Mouse (Mus musculus): ENCODE results near the gene Snx10. TPM values are rescaled to one million over a fixed set of nuclear protein-coding genes. Genes with fewer than 3 reads are reported as not detected.

The Snx10 gene
- polyA plus RNA-seq, 1 experiment from 2014 or later: 16.3 TPM

DNA sequence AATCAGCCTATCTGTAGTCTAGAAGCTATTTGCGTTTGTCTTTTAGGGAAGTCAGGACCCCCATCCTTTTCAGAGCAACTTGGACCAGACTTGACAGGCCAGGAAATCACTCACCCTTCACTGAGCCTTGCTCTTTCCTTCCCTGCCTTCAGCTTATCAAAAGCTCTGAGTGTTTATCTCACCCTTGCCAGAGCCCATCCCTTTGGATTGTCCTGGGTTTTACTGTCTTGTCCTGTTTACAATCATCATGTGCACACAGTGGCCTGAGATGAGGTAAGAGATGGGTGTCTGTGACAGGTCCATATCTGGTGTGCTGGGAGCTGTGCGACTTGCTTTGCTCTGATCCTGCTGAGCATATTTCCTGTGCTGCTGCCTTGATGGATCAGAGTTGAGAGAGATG lies 106.5 kb downstream of the Snx10 start:
- 39% methylated on average over 2 of the region's 2 CpGs for WGBS
- no peak for ATAC-seq (ENCODE audit: insufficient read depth, low FRiP score, low read depth)
- Histone ChIP-seq H3K4me1 (no peaks in the 10 kb centered on the region), H3K4me3 (replicated peaks) (no peak overlapping the region), H3K36me3 (no peaks in the 10 kb centered on the region), H3K9ac (no peak overlapping the region), H3K9me3 (no peaks in the 10 kb centered on the region), H3K4me2 (no peak overlapping the region), H3K27ac (no peak overlapping the region), H3K27me3 (replicated peaks) (no peaks in the 10 kb centered on the region)

DNA sequence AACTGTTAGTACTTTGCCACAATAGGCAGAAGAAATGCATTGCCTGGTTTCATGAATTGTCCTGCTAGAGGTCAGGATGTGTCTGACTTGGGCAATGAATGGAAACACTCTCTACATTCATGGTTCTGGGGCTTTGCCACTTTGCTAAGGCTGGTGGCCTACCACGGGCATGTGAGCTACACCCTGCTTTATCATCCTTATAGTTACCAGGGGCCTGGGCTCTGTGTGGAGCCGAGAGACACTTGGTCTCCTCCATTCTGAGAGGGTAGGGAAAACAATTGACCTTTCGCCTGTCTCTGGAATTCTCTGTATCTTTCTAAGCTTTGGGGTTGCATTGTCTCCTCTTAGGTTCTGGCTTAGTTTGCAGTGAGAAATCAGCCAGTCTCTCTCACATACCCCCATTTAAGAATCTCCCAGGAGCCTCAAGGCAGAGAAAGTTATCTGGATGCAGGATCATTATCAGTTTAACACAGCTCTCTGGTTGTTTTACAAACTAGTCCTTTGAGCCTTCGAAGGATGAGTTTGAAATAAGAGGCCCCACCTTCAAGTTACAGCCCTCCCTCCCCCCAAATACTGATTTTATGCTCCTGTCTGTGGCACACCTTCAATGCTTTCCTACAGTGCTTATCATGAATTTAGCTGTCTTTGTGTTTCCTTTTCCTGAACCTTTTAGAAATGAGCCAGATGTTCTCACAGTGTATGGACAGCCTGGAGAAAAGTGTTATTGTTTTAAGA lies 109.4 kb downstream of the Snx10 start:
- 51% methylated on average over 4 of the region's 4 CpGs for WGBS
- ATAC-seq (ENCODE audit: insufficient read depth, low FRiP score, low read depth): no peak
- no peaks in the 10 kb centered on the region for H3K9me3 ChIP-seq
- H3K27me3 ChIP-seq (replicated peaks): no peaks in the 10 kb centered on the region
- H3K36me3 ChIP-seq: no peaks in the 10 kb centered on the region
- H3K27ac ChIP-seq: no peak overlapping the region
- no peaks in the 10 kb centered on the region for H3K4me1 ChIP-seq
- no peak overlapping the region for H3K4me2 ChIP-seq
- H3K4me3 ChIP-seq (replicated peaks): no peak overlapping the region
- H3K9ac ChIP-seq: no peak overlapping the region

DNA sequence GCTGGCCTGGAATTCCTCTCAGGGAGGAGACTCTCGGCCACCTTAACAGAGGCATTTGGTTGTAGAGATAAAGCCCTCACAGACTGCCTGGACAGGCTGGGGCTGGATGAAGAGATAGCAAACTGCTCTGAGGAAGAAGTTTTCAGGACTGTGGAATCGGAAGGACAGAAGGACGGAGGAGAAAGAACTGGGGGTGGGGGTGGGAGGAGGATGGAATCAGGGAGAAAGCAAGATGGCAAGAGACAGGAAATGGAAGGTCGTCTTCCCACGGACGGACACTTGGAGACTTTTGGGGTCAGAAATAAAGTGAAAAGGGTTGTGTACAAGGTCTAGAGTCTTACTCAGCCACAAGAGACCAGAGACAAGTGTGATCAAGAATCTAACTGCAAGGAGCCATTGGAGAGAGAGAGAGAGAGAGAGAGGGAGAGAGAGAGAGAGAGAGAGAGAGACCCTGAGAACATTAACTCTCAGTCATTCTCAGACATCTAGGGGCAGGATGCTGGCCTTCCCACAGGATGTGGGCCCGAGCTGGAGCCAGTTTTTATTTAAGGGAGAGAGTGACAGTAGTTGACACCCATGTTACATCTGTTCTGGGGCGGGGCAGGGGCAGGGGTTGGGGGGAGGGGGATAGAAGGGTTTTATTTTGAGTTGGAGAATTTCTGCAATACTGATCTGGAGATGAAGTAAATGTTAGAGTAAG lies 110.1 kb downstream of the Snx10 start:
- Histone ChIP-seq H3K36me3 (no peaks in the 10 kb centered on the region), H3K9ac (no peak overlapping the region), H3K27me3 (replicated peaks) (no peaks in the 10 kb centered on the region), H3K4me3 (replicated peaks) (no peak overlapping the region), H3K4me1 (no peaks in the 10 kb centered on the region), H3K27ac (no peak overlapping the region), H3K9me3 (no peaks in the 10 kb centered on the region), H3K4me2 (no peak overlapping the region)
- ATAC-seq (ENCODE audit: insufficient read depth, low FRiP score, low read depth): no peak
- 29% methylated on average over 8 of the region's 8 CpGs for WGBS

DNA sequence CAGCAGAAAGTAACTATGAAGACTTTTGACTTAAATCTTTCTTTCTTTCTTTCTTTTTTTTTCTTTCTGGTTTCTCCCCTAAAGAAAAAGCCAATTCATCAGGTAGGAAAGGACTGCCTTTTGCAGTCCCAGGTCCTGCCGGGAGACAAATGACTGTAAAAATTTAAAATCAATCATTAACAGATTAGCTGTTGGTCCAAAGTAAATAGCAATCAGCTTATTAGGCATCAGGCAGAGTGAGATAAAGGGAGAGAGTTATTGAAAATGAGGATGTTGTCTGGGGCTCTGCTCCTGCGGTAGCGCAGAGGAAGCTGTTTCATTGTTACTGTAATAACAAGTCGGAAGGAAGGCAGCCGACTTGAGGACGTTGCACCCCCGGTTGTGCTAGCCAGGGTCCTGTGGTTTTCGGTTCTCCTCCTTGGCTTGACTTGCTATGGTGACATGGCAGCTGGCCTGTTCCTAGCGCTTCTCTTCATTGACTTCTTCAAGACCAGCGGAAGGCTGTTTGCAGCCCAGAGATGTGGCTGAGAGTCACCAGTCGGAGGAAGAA lies 112.4 kb downstream of the Snx10 start:
- 48% methylated on average over 11 of the region's 11 CpGs for WGBS
- Histone ChIP-seq H3K4me3 (replicated peaks) (no peak overlapping the region), H3K27ac (no peak overlapping the region), H3K4me1 (no peaks in the 10 kb centered on the region), H3K27me3 (replicated peaks) (no peaks in the 10 kb centered on the region), H3K9ac (no peak overlapping the region), H3K36me3 (no peaks in the 10 kb centered on the region), H3K4me2 (no peak overlapping the region), H3K9me3 (no peaks in the 10 kb centered on the region)
- ATAC-seq (ENCODE audit: insufficient read depth, low FRiP score, low read depth): no peak

Small RNAs within 50 kb of the gene (microRNA-seq; reads per million reads assigned to microRNA genes)
- gene Gm22914: not detected

Other genes with a start within 250 kb of the Snx10 start
- 6.8 and 9.4 TPM in 2 replicates for gene Nfe2l3, start 91.2 kb upstream of the Snx10 start, polyA plus RNA-seq (2015; fragmentation: Nextera tagmentation; extraction: Ambion mirVana)
- 1,728 and 1,813 TPM in 2 replicates for gene Hnrnpa2b1, start 54.0 kb upstream of the Snx10 start, polyA plus RNA-seq (2015; fragmentation: Nextera tagmentation; extraction: Ambion mirVana)
- gene Cbx3, start 53.5 kb upstream of the Snx10 start, polyA plus RNA-seq (2015; fragmentation: Nextera tagmentation; extraction: Ambion mirVana): 410 and 426 TPM in 2 replicates

All from stomach, embryonic 15.5 days (tissue).